Mouse (Mus musculus) hindbrain, embryonic 14.5 days (tissue): ENCODE results near the gene Tmem269. TPM values are rescaled to one million over a fixed set of nuclear protein-coding genes. Genes with fewer than 3 reads are reported as not detected.

ENCODE experiments used
- ATAC-seq: fragments of 200-750 bp; cut with Nextera tagmentation; 2 replicates; pipeline ENCODE4 v1.8.0; 2017; ENCODE audit warnings: moderate number of reproducible peaks, mild to moderate bottlenecking, moderate TSS enrichment, moderate library complexity; ENCODE audit not compliant: low FRiP score
- DNase-seq: peaks from one replicate; pipeline ENCODE4 v3.0.0-alpha.2; 2015; ENCODE audit warnings: low spot score
- H3K27ac ChIP-seq: fragments of 300-500 bp; sonication (generic); 2 replicates; pipeline ENCODE4 v1.5.1; 2014; ENCODE audit warnings: mild to moderate bottlenecking, moderate library complexity
- H3K27me3 ChIP-seq: fragments of 300-500 bp; sonication (generic); 2 replicates; pipeline ENCODE4 v1.6.1; 2014; ENCODE audit warnings: mild to moderate bottlenecking, low read length, mixed read lengths; ENCODE audit not compliant: control insufficient read depth, insufficient read depth
- H3K36me3 ChIP-seq: fragments of 300-500 bp; sonication (generic); replicated peaks from 2 replicates; pipeline ENCODE4 v1.6.1; 2014; ENCODE audit not compliant: control insufficient read depth, insufficient read depth
- H3K4me1 ChIP-seq: fragments of 300-500 bp; sonication (generic); replicated peaks from 2 replicates; pipeline ENCODE4 v1.6.1; 2014; ENCODE audit warnings: antibody characterized with exemption, low read length, mixed read lengths; ENCODE audit not compliant: control insufficient read depth, insufficient read depth
- H3K4me2 ChIP-seq: fragments of 300-500 bp; sonication (generic); replicated peaks from 2 replicates; pipeline ENCODE4 v1.6.1; 2014; ENCODE audit warnings: mild to moderate bottlenecking, moderate library complexity
- H3K4me3 ChIP-seq: fragments of 300-500 bp; sonication (generic); replicated peaks from 2 replicates; pipeline ENCODE4 v1.5.1; 2014; ENCODE audit warnings: mild to moderate bottlenecking, low read length
- H3K9ac ChIP-seq: fragments of 300-500 bp; sonication (generic); 2 replicates; pipeline ENCODE4 v1.6.1; 2014
- H3K9me3 ChIP-seq: fragments of 300-500 bp; sonication (generic); 2 replicates; pipeline ENCODE4 v1.6.1; 2016; ENCODE audit warnings: low read length; ENCODE audit not compliant: control insufficient read depth
- WGBS: fragments of 180-500 bp; shearing (Covaris S2); extraction: QIAGEN DNeasy Blood & Tissue Kit; methylation state at CpG from one replicate; pipeline ENCODE4 v1.1.7; 2014; 5-methylcytosine and 5-hydroxymethylcytosine counted together
- polyA plus RNA-seq: library from polyadenylated mRNA; unstranded; fragments of >200 nt; fragmentation: Nextera tagmentation; extraction: Ambion mirVana; gene quantifications from 2 replicates; pipeline ENCODE4 v1.2.1, GENCODE M21; 2014

The Tmem269 gene
- polyA plus RNA-seq, 1 experiment from 2014 or later: not detected

- no peaks in the 10 kb centered on the region for H3K27me3 ChIP-seq
- peaks cover 40% of the 10 kb centered on the region for H3K36me3 ChIP-seq
- no peak overlapping the region for H3K27ac ChIP-seq
- no peak overlapping the region for H3K4me2 ChIP-seq
- 77% methylated on average over 1 of the region's 1 CpGs for WGBS
- no peak for DNase-seq
- H3K4me1 ChIP-seq: no peaks in the 10 kb centered on the region
- no peak for ATAC-seq
- H3K4me3 ChIP-seq: no peak overlapping the region
- no peaks in the 10 kb centered on the region for H3K9me3 ChIP-seq
- no peak overlapping the region for H3K9ac ChIP-seq
Measured at GRCm38 (mm10) chr4:119223696-119224095, 5.7 kb upstream of the Tmem269 start.

DNA sequence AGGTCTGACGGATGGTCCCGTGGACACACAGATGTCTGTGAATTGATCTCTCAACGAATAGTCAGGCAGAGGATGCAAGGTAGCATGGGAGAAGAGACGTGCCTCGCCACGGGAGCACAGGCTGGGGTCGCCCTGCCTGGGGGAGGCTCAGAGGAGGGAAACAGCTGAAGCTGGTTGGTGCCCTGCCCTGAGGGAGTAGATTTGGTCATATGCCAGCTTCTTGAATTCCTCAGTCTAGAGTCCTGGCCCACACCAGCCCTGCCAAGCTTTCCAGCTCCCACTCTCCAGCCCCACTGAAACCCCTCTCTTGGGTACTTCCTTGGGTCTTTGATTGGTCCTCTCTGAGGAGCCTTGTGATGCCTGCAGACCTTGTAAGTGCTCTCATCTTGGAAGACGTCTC is 1.4 kb downstream of the Tmem269 start:
- WGBS: 67% methylated on average over 8 of the region's 8 CpGs
- DNase-seq (no peak), ATAC-seq (no peak)
- no peaks in the 10 kb centered on the region for H3K4me1 ChIP-seq
- H3K36me3 ChIP-seq: no peaks in the 10 kb centered on the region
- no peak overlapping the region for H3K27ac ChIP-seq
- no peak overlapping the region for H3K4me2 ChIP-seq
- H3K4me3 ChIP-seq: no peak overlapping the region
- H3K27me3 ChIP-seq: no peaks in the 10 kb centered on the region
- no peak overlapping the region for H3K9ac ChIP-seq
- no peaks in the 10 kb centered on the region for H3K9me3 ChIP-seq

DNA sequence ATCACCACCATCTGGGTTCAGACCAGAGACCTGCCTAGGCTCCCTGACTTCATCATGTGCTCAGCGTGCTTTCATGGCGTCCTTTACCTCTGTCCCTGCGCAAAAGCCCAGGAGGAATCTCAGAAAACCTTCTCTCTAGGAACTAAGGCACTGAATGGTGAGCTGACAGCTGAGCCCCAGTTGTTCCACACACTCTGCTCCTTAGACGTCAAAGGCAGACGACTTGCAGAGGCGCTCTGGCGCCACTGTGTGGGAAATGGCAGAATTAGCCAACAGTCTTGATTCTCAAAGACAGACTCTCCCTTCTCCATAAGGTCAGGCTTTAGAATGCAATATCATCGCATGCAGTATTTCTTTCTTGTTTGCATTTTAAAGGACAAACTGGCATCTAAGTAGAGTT is 13.3 kb downstream of the Tmem269 start:
- Histone ChIP-seq H3K4me2 (no peak overlapping the region), H3K4me1 (no peaks in the 10 kb centered on the region), H3K27me3 (no peaks in the 10 kb centered on the region), H3K9me3 (no peaks in the 10 kb centered on the region), H3K9ac (no peak overlapping the region), H3K27ac (no peak overlapping the region), H3K4me3 (no peak overlapping the region), H3K36me3 (peaks cover 13% of the 10 kb centered on the region)
- ATAC-seq (peak; percentile 61; the same call in 1 of the 2 replicates), DNase-seq (peak; percentile 84)
- 16% methylated on average over 8 of the region's 8 CpGs for WGBS

- H3K27me3 ChIP-seq: no peaks in the 10 kb centered on the region
- ATAC-seq (no peak), DNase-seq (no peak)
- H3K9ac ChIP-seq: 0 out of 2 replicates have a peak overlapping the region, but pooled peaks have one; percentile 24
- H3K36me3 ChIP-seq: peaks cover 16% of the 10 kb centered on the region
- H3K4me3 ChIP-seq: 0 out of 2 replicates have a peak overlapping the region, but pooled peaks have one; percentile 4
- H3K4me1 ChIP-seq: peaks cover 19% of the 10 kb centered on the region
- H3K27ac ChIP-seq: no peak overlapping the region
- 79% methylated on average over 6 of the region's 6 CpGs for WGBS
- H3K4me2 ChIP-seq: peak overlapping the region; percentile 79
- no peaks in the 10 kb centered on the region for H3K9me3 ChIP-seq
Measured at GRCm38 (mm10) chr4:119198105-119198504, 19.9 kb downstream of the Tmem269 start.

- DNase-seq: no peak
Measured at GRCm38 (mm10) chr4:119195582-119196320, 22.3 kb downstream of the Tmem269 start.

DNA sequence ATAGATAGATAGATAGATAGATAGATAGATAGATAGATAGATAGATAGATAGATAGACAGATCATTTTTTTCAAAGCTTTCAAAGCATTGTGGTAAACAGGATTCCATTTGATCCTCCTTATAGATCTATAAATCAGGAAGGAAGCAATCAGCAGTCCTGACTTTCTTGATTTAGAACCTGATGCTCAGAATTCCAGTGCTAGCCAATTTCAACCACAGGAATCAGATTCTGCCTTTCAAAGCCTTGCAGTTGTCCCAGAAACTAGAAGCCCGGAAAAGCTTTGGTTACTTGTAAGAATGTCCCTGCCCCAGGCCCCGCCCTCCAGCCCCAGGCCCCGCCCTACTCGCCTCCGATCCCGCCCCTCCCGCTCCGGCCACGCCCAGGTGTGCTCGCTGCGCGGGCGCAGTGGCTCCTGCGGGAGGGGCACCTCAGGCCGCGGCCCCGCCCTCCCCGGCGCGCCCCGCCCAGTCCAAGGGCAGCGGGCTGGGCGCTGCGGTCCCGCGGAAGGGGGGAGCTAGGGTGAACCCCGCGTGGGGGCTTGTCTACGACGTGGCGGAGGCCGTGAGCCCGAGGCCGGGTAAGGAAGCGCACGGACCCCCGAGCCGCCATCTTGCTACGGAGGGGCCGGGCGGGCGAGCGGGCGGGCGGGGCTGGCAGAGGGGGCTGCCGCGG is 23.0 kb downstream of the Tmem269 start, which contains the start of gene Svbp:
Gene Svbp, plus strand, starts transcription at position 398 of the 673 bp plus-strand sequence.
- H3K4me1 ChIP-seq: peaks cover 19% of the 10 kb centered on the region
- peak within 1 kb of the TSS; percentile 79 for H3K4me2 ChIP-seq
- H3K4me3 ChIP-seq: peak within 1 kb of the TSS; percentile 88
- 1% methylated on average over 43 of the region's 47 CpGs for WGBS
- 0 out of 2 replicates have a peak, but pooled peaks cover 3% of the 10 kb centered on the region for H3K36me3 ChIP-seq
- peak within 1 kb of the TSS; percentile 82 for H3K9ac ChIP-seq
- peak within 1 kb of the TSS; percentile 88 for H3K27ac ChIP-seq
- ATAC-seq: peak; percentile 92
- H3K9me3 ChIP-seq: no peaks in the 10 kb centered on the region
- H3K27me3 ChIP-seq: no peaks in the 10 kb centered on the region
- DNase-seq: peak; percentile 86

More at GRCm38 (mm10) chr4:119195582-119196320, 22.3 kb downstream of the Tmem269 start:
- H3K9me3 ChIP-seq: no peaks in the 10 kb centered on the region
- H3K27me3 ChIP-seq: no peaks in the 10 kb centered on the region
- peaks cover 19% of the 10 kb centered on the region for H3K4me1 ChIP-seq
- peaks cover 5% of the 10 kb centered on the region for H3K36me3 ChIP-seq
- H3K27ac ChIP-seq: peak overlapping the region; percentile 88
- peak overlapping the region; percentile 88 for H3K4me3 ChIP-seq
- no peak for ATAC-seq
- 4% methylated on average over 18 of the region's 18 CpGs for WGBS
- peak overlapping the region; percentile 79 for H3K4me2 ChIP-seq
- peak overlapping the region; percentile 82 for H3K9ac ChIP-seq

GRCm38 (mm10) chr4:119192757-119193156 is 25.3 kb downstream of the Tmem269 start:
- ATAC-seq (no peak), DNase-seq (no peak)
- Histone ChIP-seq H3K27ac (no peak overlapping the region), H3K9me3 (no peaks in the 10 kb centered on the region), H3K9ac (no peak overlapping the region), H3K27me3 (no peaks in the 10 kb centered on the region), H3K4me2 (no peak overlapping the region), H3K4me1 (peaks cover 13% of the 10 kb centered on the region), H3K4me3 (no peak overlapping the region), H3K36me3 (no peaks in the 10 kb centered on the region)
- 87% methylated on average over 4 of the region's 4 CpGs for whole genome bisulfite sequencing

- DNase-seq (no peak), ATAC-seq (no peak)
- Histone ChIP-seq H3K9me3 (no peaks in the 10 kb centered on the region), H3K4me3 (no peak overlapping the region), H3K4me1 (no peaks in the 10 kb centered on the region), H3K27ac (no peak overlapping the region), H3K9ac (no peak overlapping the region), H3K36me3 (no peaks in the 10 kb centered on the region), H3K4me2 (no peak overlapping the region), H3K27me3 (no peaks in the 10 kb centered on the region)
- 74% methylated on average over 3 of the region's 3 CpGs for WGBS
Measured at GRCm38 (mm10) chr4:119191273-119191672, 26.7 kb downstream of the Tmem269 start.

- no peak for DNase-seq
- H3K9me3 ChIP-seq: no peaks in the 10 kb centered on the region
- H3K4me2 ChIP-seq: no peak overlapping the region
- H3K36me3 ChIP-seq: no peaks in the 10 kb centered on the region
- ATAC-seq: no peak
- no peak overlapping the region for H3K27ac ChIP-seq
- H3K9ac ChIP-seq: no peak overlapping the region
- H3K4me3 ChIP-seq: no peak overlapping the region
- no peaks in the 10 kb centered on the region for H3K27me3 ChIP-seq
- no peaks in the 10 kb centered on the region for H3K4me1 ChIP-seq
- WGBS: 88% methylated on average over 8 of the region's 8 CpGs
Measured at GRCm38 (mm10) chr4:119190618-119191017, 27.4 kb downstream of the Tmem269 start.
